In the genomic region with DNA sequence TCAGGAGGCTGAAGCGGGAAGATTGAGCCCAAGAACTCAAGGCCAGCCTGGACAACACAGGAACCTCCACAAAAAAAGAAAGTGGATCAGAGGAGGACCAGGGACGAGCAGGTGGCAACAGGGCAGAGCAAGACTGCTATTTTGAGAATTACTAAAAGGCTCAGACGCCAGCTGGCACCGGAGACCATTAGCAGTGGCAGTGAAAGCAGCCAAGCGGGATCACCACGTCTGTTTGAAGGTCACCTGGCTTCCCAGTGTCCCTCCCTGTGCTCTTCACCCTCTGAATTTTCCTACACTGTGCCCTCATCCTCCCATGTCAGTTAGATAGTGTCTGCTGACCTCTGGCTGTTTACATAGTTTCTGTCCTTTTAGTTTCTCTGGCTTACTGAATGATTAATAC, we compare ENCODE assay signal across 12 mouse cellular contexts. TPM values are rescaled to one million over a fixed set of nuclear protein-coding genes. Genes with fewer than 3 reads are reported as not detected.
A peak's percentile ranks its signal among the peaks of the same experiment; 100 is the strongest.
DNase-seq lines count a peak whose midpoint lies in the region; ATAC-seq lines count a peak whose summit lies in the region.
"Had no signal": no experiment of that assay in that cellular context is flagged by ENCODE, and none has a peak within 500 bp of the region (broad histone marks: within the 10 kb centered on the region; RNA-seq: fewer than 3 reads in every experiment).

No protein-coding gene starts in this region.

- H3K9ac ChIP-seq in kidney, embryonic 15.5 days = no peak overlapping the region
- H3K9ac ChIP-seq: hindbrain, embryonic 14.5 days; liver, embryonic 12.5 days; neural tube, embryonic 13.5 days had no signal

- 67% methylated on average over 6 of the region's 6 CpGs for WGBS in kidney, embryonic 15.5 days
- 78% methylated on average over 6 of the region's 6 CpGs for WGBS in midbrain, embryonic 10.5 days

- H3K27me3 ChIP-seq in kidney, embryonic 15.5 days = 0 out of 2 replicates have a peak, but pooled peaks cover 5% of the 10 kb centered on the region
- H3K27me3 ChIP-seq in midbrain, embryonic 10.5 days (ENCODE audit: low read depth, poor library complexity, severe bottlenecking) = no peaks in the 10 kb centered on the region
- H3K27me3 ChIP-seq: neural tube, embryonic 13.5 days had no signal

- no peak overlapping the region for H3K27ac ChIP-seq in kidney, embryonic 15.5 days
- no peak overlapping the region for H3K27ac ChIP-seq in midbrain, embryonic 10.5 days (replicated peaks)
- H3K27ac ChIP-seq: hindbrain, embryonic 14.5 days; liver, embryonic 12.5 days; neural tube, embryonic 13.5 days had no signal

- DNase-seq in kidney, adult 9 months = peak; percentile 46
- peak; percentile 95 for DNase-seq in brain, adult 2 months (ENCODE audit: low read depth, low spot score)
- DNase-seq in cerebellum, adult 9-10 months = peak; percentile 90
- peak; percentile 83 to 86 for DNase-seq in heart, postnatal 10 days
- DNase-seq in left cerebral cortex, adult 11 months (ENCODE audit: low spot score) = no peak
- no peak for DNase-seq in midbrain, embryonic 10.5 days (ENCODE audit: low spot score)

- H3K4me2 ChIP-seq in kidney, embryonic 15.5 days = no peak overlapping the region
- H3K4me2 ChIP-seq: hindbrain, embryonic 14.5 days; liver, embryonic 12.5 days; neural tube, embryonic 13.5 days had no signal

- no peaks in the 10 kb centered on the region for H3K9me3 ChIP-seq in kidney, embryonic 15.5 days (replicated peaks)
- peaks cover 8% of the 10 kb centered on the region for H3K9me3 ChIP-seq in midbrain, embryonic 10.5 days (replicated peaks)
- H3K9me3 ChIP-seq: neural tube, embryonic 13.5 days had no signal

- no peaks in the 10 kb centered on the region for H3K36me3 ChIP-seq in kidney, embryonic 15.5 days
- peaks cover 5% of the 10 kb centered on the region for H3K36me3 ChIP-seq in midbrain, embryonic 10.5 days
- H3K36me3 ChIP-seq: liver, embryonic 12.5 days; neural tube, embryonic 13.5 days had no signal

- H3K4me3 ChIP-seq in kidney, embryonic 15.5 days (replicated peaks) = no peak overlapping the region
- no peak overlapping the region for H3K4me3 ChIP-seq in midbrain, embryonic 10.5 days
- H3K4me3 ChIP-seq: liver, embryonic 12.5 days; neural tube, embryonic 13.5 days had no signal

- no peak for ATAC-seq in kidney, embryonic 15.5 days (replicated peaks; ENCODE audit: low FRiP score)
- ATAC-seq: activated CD4-positive, CD25-positive, alpha-beta regulatory T cell, adult 4 months; liver, embryonic 12.5 days had no signal

- intact Hi-C loops in heart, postnatal 10 days (cut with DNase I) = loop anchor here (2.0 kb wide), 1 partner anchor 53 kb away; the partner anchor contains the start of gene Coq7

- peaks cover 12% of the 10 kb centered on the region for H3K4me1 ChIP-seq in kidney, embryonic 15.5 days
- peaks cover 23% of the 10 kb centered on the region for H3K4me1 ChIP-seq in midbrain, embryonic 10.5 days

RNA-seq across cellular contexts. Expression of gene Tmc7, which starts 1.3 kb away (rescaled TPM):
- 1.9 and 2.3 TPM in 2 replicates for polyA plus RNA-seq in kidney, embryonic 15.5 days (2015; fragmentation: Nextera tagmentation; extraction: Ambion mirVana)
- total RNA-seq in heart, postnatal 10 days (2021) = 1 to 10 TPM; 9.4 TPM
- 7.4 and 7.6 TPM in 2 replicates for polyA plus RNA-seq in midbrain, embryonic 10.5 days (2016; fragmentation: Nextera tagmentation; extraction: Ambion mirVana)
- polyA plus RNA-seq: activated CD4-positive, CD25-positive, alpha-beta regulatory T cell, adult 4 months had no signal

RNA-seq across cellular contexts. Expression of gene Tmc5, which starts 11.2 kb away (rescaled TPM):
- 0.13 and 0.37 TPM in 2 replicates for polyA plus RNA-seq in kidney, embryonic 15.5 days (2015; fragmentation: Nextera tagmentation; extraction: Ambion mirVana)
- 1 to 10 TPM in 1 of 2 experiments, under 1 TPM in 1; 0.89 to 1.2 TPM for total RNA-seq in heart, postnatal 10 days (2021)
- polyA plus RNA-seq in midbrain, embryonic 10.5 days (2016; fragmentation: Nextera tagmentation; extraction: Ambion mirVana) = 0.19 and 0.39 TPM in 2 replicates
- total RNA-seq: megakaryocyte progenitor cell, adult 5-6 weeks had no signal
- polyA plus RNA-seq: activated CD4-positive, CD25-positive, alpha-beta regulatory T cell, adult 4 months; liver, embryonic 12.5 days had no signal

RNA-seq across cellular contexts. Expression of gene Coq7, which starts 52.7 kb away (rescaled TPM):
- polyA plus RNA-seq in kidney, embryonic 15.5 days (2015; fragmentation: Nextera tagmentation; extraction: Ambion mirVana) = 136 and 137 TPM in 2 replicates
- 100 to 1,000 TPM; 103 to 108 TPM for total RNA-seq in heart, postnatal 10 days (2021)
- 129 and 131 TPM in 2 replicates for polyA plus RNA-seq in midbrain, embryonic 10.5 days (2016; fragmentation: Nextera tagmentation; extraction: Ambion mirVana)

Comparison
In these comparisons a context has a peak if more than half of its experiments do, and no peak if none do; other contexts are left out.
1. DNase-seq: peak in kidney, adult 9 months (single experiment), brain, adult 2 months (single experiment), cerebellum, adult 9-10 months (single experiment) and heart, postnatal 10 days (2 of 2); none in left cerebral cortex, adult 11 months (single experiment) and midbrain, embryonic 10.5 days (single experiment).